Mouse (Mus musculus): Measurements from ENCODE around the gene Fastkd5.

The Fastkd5 gene

GRCm38 (mm10) chr2:130569926-130570325 is 59.9 kb downstream of the Fastkd5 start:
- POLR2A ChIA-PET, result interaction anchor here in 2 of 4 experiments (0.7 to 1.3 kb wide), 2 partner anchors 10 to 131 kb away, joined by 3 read pairs; no protein-coding TSS in a partner anchor
- CTCF ChIA-PET, result no interaction called here

- POLR2A ChIA-PET, result interaction anchor here in 2 of 4 experiments (0.6 to 1.3 kb wide), 2 partner anchors 11 to 175 kb away, joined by 3 to 4 read pairs; no protein-coding TSS in a partner anchor
Observed at GRCm38 (mm10) chr2:130568921-130569320, 60.9 kb downstream of the Fastkd5 start.

GRCm38 (mm10) chr2:130564983-130565382 is 64.8 kb downstream of the Fastkd5 start:
- ChIA-PET POLR2A (interaction anchor here in 2 of 4 experiments (0.7 to 3.3 kb wide), 3 partner anchors 15 to 299 kb away, joined by 3 to 16 read pairs (median 3); no protein-coding TSS in a partner anchor), CTCF (no interaction called here)

More at GRCm38 (mm10) chr2:130568921-130569320, 60.9 kb downstream of the Fastkd5 start:
- CTCF ChIA-PET, result no interaction called here

- ChIA-PET CTCF (interaction anchor here in 3 of 4 experiments (0.6 to 1.9 kb wide), 28 partner anchors 11 to 646 kb away, joined by 3 to 10 read pairs (median 4); partner anchors contain the start of genes Ddrgk1 (in 1 of the 3), Fastkd5 (in 1 of the 3), Itpa (in 1 of the 3) and Pced1a (in 1 of the 3)), POLR2A (interaction anchor here in 3 of 4 experiments (0.6 to 3.3 kb wide), 47 partner anchors 8 to 596 kb away, joined by 3 to 24 read pairs (median 4); partner anchors contain the start of genes Pced1a (in 3 of the 3), Vps16 (in 3 of the 3), Ddrgk1 (in 2 of the 3) and Slc4a11 (in 2 of the 3))
Observed at GRCm38 (mm10) chr2:130564063-130564462, 65.8 kb downstream of the Fastkd5 start.

All from embryonic stem cell, embryonic (primary cell).